Mouse (Mus musculus) left cerebral cortex, adult 9 months (tissue): ENCODE data around the gene Gabbr2.
A peak's percentile ranks its signal among the peaks of the same experiment; 100 is the strongest.

Source experiments
- DNase-seq, 2 experiments: peaks; one replicate each; pipeline ENCODE4 v3.0.0; 2022; ENCODE audit warnings: low spot score in 2 of 2

The Gabbr2 gene

GRCm38 (mm10) chr4:46988824-46989223, 2.8 kb downstream of the Gabbr2 start:
- DNase-seq, result no peak

DNA sequence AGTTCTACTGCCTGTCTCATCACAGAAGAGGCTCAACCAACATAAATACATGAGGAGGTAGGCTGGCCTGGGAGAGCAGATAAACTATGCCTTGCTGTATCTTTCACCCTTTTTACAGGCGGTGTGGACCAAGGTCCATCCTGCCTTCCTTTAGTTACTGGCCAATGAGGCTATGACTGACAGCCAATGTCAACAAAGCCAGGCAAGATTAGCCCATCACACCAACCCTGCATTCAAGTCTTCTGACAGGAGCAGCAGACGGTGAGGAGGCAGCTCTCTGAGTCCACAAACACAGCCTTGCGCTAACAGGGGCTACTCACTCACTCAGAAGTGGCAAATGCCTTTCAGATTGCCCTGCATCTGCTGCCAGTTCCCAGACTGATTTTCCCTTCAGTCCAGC, 3.4 kb downstream of the Gabbr2 start:
- no peak for DNase-seq

DNA sequence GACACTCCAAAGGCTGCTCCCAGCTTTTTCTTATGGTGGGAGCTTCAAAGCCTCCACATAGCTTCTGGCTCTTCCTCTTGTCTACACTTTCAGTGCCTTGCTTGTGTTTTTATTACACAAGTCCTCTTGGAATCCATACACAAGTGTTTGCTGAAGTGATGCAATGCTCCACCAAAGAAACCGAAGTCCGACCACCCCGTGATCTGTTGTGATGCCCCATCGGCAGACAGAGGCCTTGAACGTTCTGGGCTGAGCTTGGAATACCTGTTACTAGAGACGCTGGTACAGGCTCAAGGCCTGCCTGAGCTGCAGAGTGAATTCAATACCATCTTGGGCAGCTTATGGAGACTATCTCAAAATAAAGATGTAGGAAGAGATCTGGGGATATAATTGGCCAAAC, 3.9 kb downstream of the Gabbr2 start:
- no peak for DNase-seq

DNA sequence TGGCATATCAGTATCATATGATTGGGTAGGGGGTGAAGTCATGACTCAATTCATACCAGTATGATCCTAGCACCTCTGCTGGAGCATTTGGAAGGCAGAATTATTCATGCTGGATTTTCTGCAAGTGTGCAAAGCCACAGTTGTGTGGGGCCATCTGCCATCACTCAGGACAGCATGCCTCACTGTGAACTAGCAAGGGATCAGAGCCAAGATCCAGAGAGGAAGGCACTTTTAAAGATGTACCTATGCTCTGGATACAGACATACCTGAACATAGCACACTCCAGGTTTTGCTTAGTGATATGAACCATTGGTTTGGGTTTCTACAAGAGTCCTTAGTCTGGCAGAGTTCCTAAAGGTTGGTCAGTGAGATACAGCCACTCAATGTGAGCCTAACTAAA, 5.6 kb downstream of the Gabbr2 start:
- DNase-seq, result no peak

GRCm38 (mm10) chr4:46982912-46983311, 8.8 kb downstream of the Gabbr2 start:
- DNase-seq, result peak in 1 of 2 experiments; percentile 46

- DNase-seq, result peak in 1 of 2 experiments; percentile 58
These were observed 9.6 kb downstream of the Gabbr2 start for GRCm38 (mm10) chr4:46982094-46982493.

- DNase-seq, result no peak
These were observed 13.3 kb downstream of the Gabbr2 start for GRCm38 (mm10) chr4:46978371-46978770.

DNA sequence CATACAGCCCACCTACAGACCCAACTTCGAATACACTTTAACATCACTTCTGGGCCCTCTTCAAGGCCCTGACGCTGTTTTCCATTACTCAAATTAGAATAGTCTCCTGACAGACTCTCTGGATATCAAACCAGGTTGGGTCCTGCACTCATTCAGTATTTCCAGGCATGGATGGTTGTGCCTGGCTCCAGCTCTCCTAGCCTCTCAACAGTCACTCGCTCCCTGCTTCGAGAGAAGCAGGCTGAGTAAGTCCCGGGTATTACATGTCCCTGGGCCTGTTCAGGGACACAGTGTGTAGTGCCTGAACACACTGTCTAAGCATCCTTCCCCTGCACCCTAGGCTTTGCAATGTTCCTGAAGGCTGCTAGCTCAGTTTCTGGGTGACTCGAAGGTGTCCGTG, 14.5 kb downstream of the Gabbr2 start:
- DNase-seq, result no peak

DNA sequence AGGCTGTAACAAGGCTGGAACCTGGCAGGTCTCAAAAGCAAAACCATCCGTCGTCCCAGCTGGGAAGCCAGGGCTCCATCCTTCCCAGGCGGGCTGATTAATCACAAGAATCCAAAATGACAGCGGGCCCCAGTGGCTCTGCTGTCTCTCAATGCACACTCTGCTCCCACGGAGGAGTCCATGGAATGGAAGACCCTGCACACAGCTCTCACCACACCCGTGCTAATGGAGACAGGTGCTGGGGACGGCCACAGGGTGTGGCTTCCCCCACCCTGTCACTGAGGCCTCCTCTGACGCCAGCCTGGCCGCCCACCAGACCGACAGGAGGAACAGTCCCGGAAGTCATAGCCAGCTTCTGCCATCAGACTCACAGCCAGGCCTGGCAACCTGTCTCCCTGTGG, 15.0 kb downstream of the Gabbr2 start:
- no peak for DNase-seq

GRCm38 (mm10) chr4:46973322-46973721, 18.4 kb downstream of the Gabbr2 start:
- no peak for DNase-seq

- DNase-seq, result no peak
These were observed 23.7 kb downstream of the Gabbr2 start for GRCm38 (mm10) chr4:46967981-46968380.

DNA sequence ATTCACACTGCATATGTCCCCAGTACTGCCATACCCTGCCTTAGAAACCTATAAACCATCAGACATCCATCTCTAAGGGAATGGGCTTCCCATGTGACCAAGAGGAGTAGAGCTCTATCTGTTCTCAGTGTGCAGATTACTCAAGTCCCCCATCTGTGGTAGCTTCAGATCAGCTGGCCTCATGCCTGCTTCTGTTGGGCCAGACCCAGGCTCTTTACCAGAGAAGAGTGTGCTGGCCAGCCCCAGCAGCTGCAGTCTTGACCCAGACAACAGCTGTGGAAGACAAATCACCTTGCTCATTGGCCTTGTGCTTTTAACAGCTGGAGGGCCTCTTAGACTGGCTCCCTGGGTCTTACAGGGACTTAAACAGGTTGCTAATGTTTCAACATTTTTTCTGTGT, 25.1 kb downstream of the Gabbr2 start:
- DNase-seq, result no peak

GRCm38 (mm10) chr4:46961403-46961802, 30.3 kb downstream of the Gabbr2 start:
- no peak for DNase-seq

- no peak for DNase-seq
These were observed 31.5 kb downstream of the Gabbr2 start for GRCm38 (mm10) chr4:46960208-46960607.

DNA sequence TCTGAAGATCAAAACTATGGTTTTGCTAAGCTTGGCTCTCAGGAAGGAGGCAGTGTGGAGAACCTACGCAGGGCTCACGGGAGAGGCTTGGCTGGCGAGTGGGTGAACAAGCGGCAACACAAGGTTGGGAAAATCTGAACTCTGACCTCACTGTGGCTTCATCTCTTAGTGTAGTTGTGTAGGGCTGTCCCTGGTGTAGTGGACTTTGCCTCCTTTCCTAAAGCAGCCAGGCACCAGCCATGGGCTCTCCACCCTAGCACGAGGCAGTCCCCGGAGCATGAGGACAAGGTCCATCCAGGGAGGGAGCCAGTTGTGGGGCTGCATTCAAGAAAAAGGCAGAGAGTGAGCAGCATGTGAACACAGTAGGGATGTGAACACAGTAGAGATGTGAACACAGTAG, 31.9 kb downstream of the Gabbr2 start:
- DNase-seq, result no peak

DNA sequence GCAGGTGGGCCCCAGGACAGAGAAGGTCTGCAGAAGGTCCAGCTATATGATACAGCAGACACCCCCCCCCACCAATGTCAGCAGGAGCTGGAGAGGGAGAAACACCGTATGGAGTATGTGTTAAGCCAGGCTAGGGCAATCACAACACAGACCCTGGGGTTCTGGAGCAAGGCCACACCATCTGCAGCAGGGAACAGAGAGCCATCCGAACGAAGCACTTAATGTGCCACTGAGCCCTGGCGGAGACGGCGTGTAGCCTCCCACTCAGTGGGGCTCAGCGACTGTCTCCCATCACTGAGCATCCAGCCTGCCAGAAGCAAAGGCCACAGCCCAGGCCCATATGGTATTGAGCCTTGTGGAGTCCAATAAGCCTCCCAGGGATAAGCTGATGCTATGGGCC, 33.7 kb downstream of the Gabbr2 start:
- DNase-seq, result no peak

DNA sequence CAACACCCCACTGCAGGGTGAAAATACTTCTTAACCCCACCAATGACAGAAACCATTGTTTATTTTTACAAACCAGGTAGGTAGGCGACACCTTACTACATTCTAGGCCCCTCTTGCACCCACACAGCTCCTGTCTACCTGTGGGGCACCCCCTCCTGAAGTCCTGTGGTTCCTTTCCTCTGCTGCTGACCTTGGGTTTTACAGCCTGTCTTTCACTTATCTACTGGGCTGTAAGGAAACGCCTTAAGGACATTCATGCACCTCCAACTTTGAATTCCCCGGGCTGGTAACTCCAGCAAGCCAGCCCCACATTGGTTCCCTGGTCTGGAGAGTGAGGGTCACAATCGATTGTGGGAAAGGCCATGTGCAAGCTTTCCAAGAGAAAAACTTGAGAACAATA, 34.7 kb downstream of the Gabbr2 start:
- DNase-seq, result no peak

DNA sequence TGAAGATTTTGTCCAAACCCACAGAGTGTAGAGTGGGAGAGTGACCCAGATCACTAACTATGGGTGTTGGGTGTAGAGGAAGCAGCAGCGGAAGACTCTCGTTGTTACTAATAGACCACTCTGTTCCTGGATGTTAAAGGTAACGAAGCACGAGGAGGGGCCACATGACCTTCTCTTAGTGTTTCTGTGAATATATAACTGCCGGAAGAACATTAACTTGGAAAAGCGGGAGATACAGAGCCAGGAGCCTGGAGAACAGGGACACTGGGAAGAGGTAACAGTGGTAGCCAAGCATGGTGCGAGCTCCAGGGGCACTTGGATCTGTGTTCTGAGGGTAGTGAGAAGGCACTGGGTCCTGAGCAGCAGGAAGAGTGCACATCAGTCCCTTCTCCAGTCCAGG, 38.7 kb downstream of the Gabbr2 start:
- DNase-seq, result no peak

GRCm38 (mm10) chr4:46952562-46952961, 39.1 kb downstream of the Gabbr2 start:
- DNase-seq, result no peak

GRCm38 (mm10) chr4:46934291-46934690, 57.4 kb downstream of the Gabbr2 start:
- no peak for DNase-seq

DNA sequence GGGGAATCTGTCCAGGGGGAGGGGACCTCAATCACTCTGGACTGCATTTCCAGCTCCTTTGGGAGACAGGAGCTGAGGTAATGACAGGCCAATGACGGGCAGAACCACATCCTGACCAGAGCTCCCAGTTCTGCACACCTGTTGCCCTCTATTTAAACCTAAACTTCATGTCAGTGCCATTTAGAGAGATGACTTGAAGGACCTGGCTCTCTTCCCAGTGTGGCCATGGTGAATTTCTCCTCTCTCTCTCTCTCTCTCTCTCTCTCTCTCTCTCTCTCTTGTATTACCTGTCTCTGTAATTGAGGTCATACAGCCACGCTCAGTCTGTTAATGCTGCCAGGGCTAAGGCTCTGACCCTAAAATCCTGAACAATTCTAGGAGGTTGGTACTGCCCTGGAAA, 58.1 kb downstream of the Gabbr2 start:
- DNase-seq, result no peak

DNA sequence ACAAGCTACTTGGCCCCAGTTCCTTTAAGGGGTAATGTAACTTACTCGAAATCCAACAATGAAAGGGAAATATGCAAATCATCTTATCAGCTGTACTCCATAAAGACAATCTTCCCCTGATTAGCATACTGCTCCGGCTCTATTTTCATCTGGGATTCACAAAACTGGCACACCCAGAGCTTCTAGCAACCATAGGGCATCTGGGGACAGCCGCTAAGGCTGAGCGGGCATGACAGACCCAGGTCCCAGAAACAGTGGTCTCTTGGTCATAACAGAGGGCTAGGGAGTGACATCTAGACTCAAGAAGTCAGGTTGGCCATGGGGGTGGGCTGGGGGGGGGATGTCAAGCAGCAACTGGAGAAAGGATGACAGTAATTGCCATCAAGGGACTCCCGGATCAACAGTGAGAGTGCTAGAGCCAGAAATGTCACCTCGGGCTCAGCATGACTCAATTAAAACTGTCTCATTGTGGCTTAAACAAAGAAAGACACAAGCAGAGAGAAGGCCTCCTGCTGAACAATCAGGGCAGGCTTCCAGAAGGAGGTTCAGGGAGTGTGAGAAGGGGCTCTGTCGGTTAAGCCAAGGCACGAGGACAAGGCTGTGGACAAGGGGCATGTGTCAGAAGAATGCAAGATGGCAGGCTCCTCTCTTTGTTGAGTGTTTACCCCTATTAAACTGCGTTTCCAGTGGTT, 59.8 kb downstream of the Gabbr2 start:
- DNase-seq, result no peak

- peak in 1 of 2 experiments; percentile 48 for DNase-seq
These were observed 63.6 kb downstream of the Gabbr2 start for GRCm38 (mm10) chr4:46928112-46928511.

DNA sequence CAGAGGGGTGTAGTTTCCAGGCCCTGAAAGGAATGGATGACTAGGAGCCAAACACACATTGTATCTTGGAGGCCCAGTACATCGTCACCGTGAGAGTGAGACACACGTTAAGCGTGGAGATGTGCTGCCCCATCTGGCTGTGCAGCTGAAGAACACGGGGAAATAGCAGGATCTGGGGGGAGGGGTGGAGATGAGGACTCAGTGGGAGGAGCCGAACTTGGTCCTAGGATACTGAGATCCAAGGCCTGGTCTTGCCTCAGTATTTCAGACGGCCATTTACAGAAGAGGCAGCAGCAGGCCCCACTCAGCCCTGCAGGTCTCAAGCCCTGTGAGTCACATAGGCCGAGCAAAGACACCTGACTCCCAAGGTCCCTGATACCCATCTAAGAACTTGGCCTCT, 72.5 kb downstream of the Gabbr2 start:
- peak in 1 of 2 experiments; percentile 59 for DNase-seq
